Mouse (Mus musculus) liver, embryonic 11.5 days (tissue): Measurements from ENCODE around the gene Fam57b. TPM values are rescaled to one million over a fixed set of nuclear protein-coding genes. Genes with fewer than 3 reads are reported as not detected.

Source experiments
- ATAC-seq: fragments of 200-750 bp; cut with Nextera tagmentation; replicated peaks from 2 replicates; pipeline ENCODE4 v1.8.0; 2017; ENCODE audit warnings: moderate number of reproducible peaks, mild to moderate bottlenecking, moderate TSS enrichment, moderate library complexity; ENCODE audit not compliant: low FRiP score
- DNase-seq: peaks from one replicate; pipeline ENCODE4 v3.0.0-alpha.2; 2017; ENCODE audit warnings: low spot score
- H3K27ac ChIP-seq: fragments of 300-500 bp; sonication (generic); 2 replicates; pipeline ENCODE4 v1.5.1; 2014; ENCODE audit warnings: mild to moderate bottlenecking, low read depth, low read length, control low read depth
- H3K27me3 ChIP-seq: fragments of 300-500 bp; sonication (generic); replicated peaks from 2 replicates; pipeline ENCODE4 v1.6.1; 2014; ENCODE audit warnings: low read length, mixed read lengths; ENCODE audit not compliant: control insufficient read depth, insufficient read depth
- H3K36me3 ChIP-seq: fragments of 300-500 bp; sonication (generic); 2 replicates; pipeline ENCODE4 v1.6.1; 2014; ENCODE audit warnings: mild to moderate bottlenecking, low read length, moderate library complexity, mixed read lengths; ENCODE audit not compliant: control insufficient read depth, insufficient read depth
- H3K4me1 ChIP-seq: fragments of 300-500 bp; sonication (generic); replicated peaks from 2 replicates; pipeline ENCODE4 v1.6.1; 2014; ENCODE audit warnings: low read length, mixed read lengths; ENCODE audit not compliant: control insufficient read depth, insufficient read depth
- H3K4me2 ChIP-seq: fragments of 300-500 bp; sonication (generic); 2 replicates; pipeline ENCODE4 v1.6.1; 2014; ENCODE audit warnings: mild to moderate bottlenecking, control low read depth, moderate library complexity
- H3K4me3 ChIP-seq: fragments of 300-500 bp; sonication (generic); 2 replicates; pipeline ENCODE4 v1.5.1; 2014; ENCODE audit warnings: low read depth, low read length, control low read depth
- H3K9ac ChIP-seq: fragments of 300-500 bp; sonication (generic); 2 replicates; pipeline ENCODE4 v1.6.1; 2014; ENCODE audit warnings: low read depth, low read length, control low read depth
- H3K9me3 ChIP-seq: fragments of 300-500 bp; sonication (generic); 2 replicates; pipeline ENCODE4 v1.6.1; 2016; ENCODE audit warnings: low read length, inconsistent platforms, mixed read lengths; ENCODE audit not compliant: control insufficient read depth
- WGBS: fragments of 180-500 bp; shearing (Covaris S2); extraction: QIAGEN DNeasy Blood & Tissue Kit; methylation state at CpG from one replicate; pipeline ENCODE4 v1.1.7; 2014; 5-methylcytosine and 5-hydroxymethylcytosine counted together
- polyA plus RNA-seq: library from polyadenylated mRNA; unstranded; fragments of >200 nt; fragmentation: Nextera tagmentation; extraction: Ambion mirVana; gene quantifications from 2 replicates; pipeline ENCODE4 v1.2.1, GENCODE M21; 2014

The Fam57b gene
- polyA plus RNA-seq, 1 experiment from 2014 or later = not detected

GRCm38 (mm10) chr7:126781661-126782370, 15.7 kb upstream of the Fam57b start:
- ATAC-seq (no peak), DNase-seq (no peak)
- 0 out of 2 replicates have a peak overlapping the region, but pooled peaks have one; percentile 22 for H3K9ac ChIP-seq
- peaks cover 20% of the 10 kb centered on the region for H3K36me3 ChIP-seq
- H3K9me3 ChIP-seq = no peaks in the 10 kb centered on the region
- H3K27me3 ChIP-seq = no peaks in the 10 kb centered on the region
- H3K27ac ChIP-seq = peak overlapping the region; percentile 28
- peaks cover 29% of the 10 kb centered on the region for H3K4me1 ChIP-seq
- H3K4me2 ChIP-seq = peak overlapping the region; percentile 74
- H3K4me3 ChIP-seq = no peak overlapping the region; the same call in 1 of the 2 replicates
- 53% methylated on average over 11 of the region's 11 CpGs for WGBS

GRCm38 (mm10) chr7:126782693-126783092, 14.8 kb upstream of the Fam57b start:
- H3K4me2 ChIP-seq = no peak overlapping the region; the same call in 1 of the 2 replicates
- H3K36me3 ChIP-seq = peaks cover 28% of the 10 kb centered on the region
- peaks cover 21% of the 10 kb centered on the region for H3K4me1 ChIP-seq
- H3K27ac ChIP-seq = peak overlapping the region; percentile 28; the same call in 1 of the 2 replicates
- DNase-seq (no peak), ATAC-seq (no peak)
- H3K27me3 ChIP-seq = no peaks in the 10 kb centered on the region
- no peaks in the 10 kb centered on the region for H3K9me3 ChIP-seq
- H3K4me3 ChIP-seq = no peak overlapping the region
- H3K9ac ChIP-seq = no peak overlapping the region
- WGBS = 79% methylated on average over 13 of the region's 13 CpGs

GRCm38 (mm10) chr7:126784469-126784868, 13.0 kb upstream of the Fam57b start:
- Histone ChIP-seq H3K36me3 (peaks cover 44% of the 10 kb centered on the region), H3K4me3 (no peak overlapping the region), H3K27me3 (no peaks in the 10 kb centered on the region), H3K4me1 (peaks cover 20% of the 10 kb centered on the region), H3K9me3 (no peaks in the 10 kb centered on the region), H3K27ac (no peak overlapping the region), H3K4me2 (no peak overlapping the region), H3K9ac (no peak overlapping the region)
- 90% methylated on average over 7 of the region's 7 CpGs for WGBS
- ATAC-seq (no peak), DNase-seq (no peak)

DNA sequence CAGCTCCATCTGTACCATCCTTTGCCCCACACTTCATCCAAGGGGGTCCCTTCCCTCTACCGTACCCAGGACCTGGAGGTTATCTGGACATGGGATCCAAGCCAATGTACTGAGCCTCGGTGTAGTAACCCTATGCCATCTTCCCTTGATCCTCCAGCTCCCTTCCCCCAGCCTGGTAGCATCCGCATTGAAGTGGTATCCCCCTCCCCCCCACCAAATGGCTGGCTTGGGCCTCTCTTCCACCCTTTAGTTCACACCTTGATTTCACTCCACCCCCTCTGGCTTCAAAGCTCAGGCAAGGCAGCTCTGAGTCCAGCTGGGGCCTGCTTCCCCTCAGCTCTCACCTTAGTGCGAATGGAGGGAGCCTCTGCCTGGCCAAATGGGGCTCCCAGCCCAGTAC, 12.4 kb upstream of the Fam57b start:
- ATAC-seq = no peak

GRCm38 (mm10) chr7:126786142-126786541, 11.3 kb upstream of the Fam57b start:
- ATAC-seq = no peak
- no peak overlapping the region for H3K27ac ChIP-seq
- H3K9me3 ChIP-seq = no peaks in the 10 kb centered on the region
- H3K36me3 ChIP-seq = peaks cover 52% of the 10 kb centered on the region
- peaks cover 21% of the 10 kb centered on the region for H3K4me1 ChIP-seq
- H3K9ac ChIP-seq = no peak overlapping the region
- no peaks in the 10 kb centered on the region for H3K27me3 ChIP-seq
- H3K4me2 ChIP-seq = no peak overlapping the region
- WGBS = 90% methylated on average over 14 of the region's 14 CpGs
- DNase-seq = no peak
- no peak overlapping the region for H3K4me3 ChIP-seq

More for the DNA sequence above, 12.4 kb upstream of the Fam57b start:
- H3K9me3 ChIP-seq = no peaks in the 10 kb centered on the region
- WGBS = 74% methylated on average over 4 of the region's 4 CpGs
- H3K4me1 ChIP-seq = peaks cover 17% of the 10 kb centered on the region
- H3K27ac ChIP-seq = no peak overlapping the region
- peaks cover 49% of the 10 kb centered on the region for H3K36me3 ChIP-seq
- H3K9ac ChIP-seq = no peak overlapping the region
- no peak overlapping the region for H3K4me2 ChIP-seq
- H3K4me3 ChIP-seq = no peak overlapping the region
- H3K27me3 ChIP-seq = no peaks in the 10 kb centered on the region
- no peak for DNase-seq

GRCm38 (mm10) chr7:126789141-126789540, 8.3 kb upstream of the Fam57b start:
- no peaks in the 10 kb centered on the region for H3K27me3 ChIP-seq
- H3K27ac ChIP-seq = no peak overlapping the region
- H3K9ac ChIP-seq = no peak overlapping the region
- H3K36me3 ChIP-seq = peaks cover 53% of the 10 kb centered on the region
- WGBS = 85% methylated on average over 4 of the region's 4 CpGs
- H3K4me3 ChIP-seq = no peak overlapping the region
- ATAC-seq (no peak), DNase-seq (no peak)
- H3K4me2 ChIP-seq = no peak overlapping the region
- H3K9me3 ChIP-seq = no peaks in the 10 kb centered on the region
- H3K4me1 ChIP-seq = peaks cover 23% of the 10 kb centered on the region

- peaks cover 48% of the 10 kb centered on the region for H3K4me1 ChIP-seq
- ATAC-seq = peak; percentile 89
Observed at GRCm38 (mm10) chr7:126791851-126792720, 5.4 kb upstream of the Fam57b start, which contains the start of gene Ppp4c. Gene Ppp4c (minus strand): TSS chr7:126792496.

DNA sequence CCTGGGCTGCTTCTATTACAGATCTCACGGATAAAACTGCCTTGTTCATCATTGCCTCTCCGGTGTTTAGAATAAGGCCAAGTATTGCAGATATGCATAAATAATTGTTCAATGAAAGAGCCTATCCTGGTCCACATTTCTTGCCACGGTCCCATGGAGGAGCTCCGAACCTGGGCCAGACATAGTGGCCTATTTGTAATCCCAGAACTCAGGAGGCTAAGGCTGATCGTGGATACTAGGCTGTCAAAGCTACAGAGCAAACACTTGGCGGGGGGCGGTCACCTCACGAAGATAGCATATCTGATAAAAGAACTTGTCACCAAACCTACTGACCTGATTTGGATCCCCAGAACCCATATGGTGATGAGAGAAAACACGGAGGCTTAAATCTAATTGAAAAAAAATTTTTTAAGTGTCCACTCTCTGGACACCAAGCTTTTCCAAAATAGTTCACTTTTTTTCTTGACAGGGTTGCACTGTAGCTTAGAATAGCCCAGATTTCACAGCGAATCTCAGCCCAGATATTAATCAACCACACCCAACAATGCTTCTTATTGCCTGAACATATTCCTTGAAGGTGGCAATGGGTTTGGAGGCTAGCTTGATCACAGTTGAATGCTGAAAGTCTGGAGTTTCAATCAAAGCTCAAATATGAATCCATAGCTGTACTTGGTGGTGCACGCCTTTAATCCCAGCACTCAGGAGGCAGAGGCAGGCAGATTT, 4.6 kb upstream of the Fam57b start:
- H3K9ac ChIP-seq = peak overlapping the region; percentile 96
- 20% methylated on average over 11 of the region's 11 CpGs for WGBS
- H3K4me2 ChIP-seq = peak overlapping the region; percentile 73
- H3K9me3 ChIP-seq = no peaks in the 10 kb centered on the region
- ATAC-seq (no peak), DNase-seq (no peak)
- peak overlapping the region; percentile 96 for H3K27ac ChIP-seq
- no peaks in the 10 kb centered on the region for H3K27me3 ChIP-seq
- peak overlapping the region; percentile 97 for H3K4me3 ChIP-seq
- H3K4me1 ChIP-seq = peaks cover 55% of the 10 kb centered on the region
- peaks cover 52% of the 10 kb centered on the region for H3K36me3 ChIP-seq

More at GRCm38 (mm10) chr7:126791851-126792720, 5.4 kb upstream of the Fam57b start, which contains the start of gene Ppp4c:
- Histone ChIP-seq H3K27ac (peak within 1 kb of the TSS; percentile 96), H3K9ac (peak within 1 kb of the TSS; percentile 96), H3K4me3 (peak within 1 kb of the TSS; percentile 97), H3K9me3 (no peaks in the 10 kb centered on the region), H3K36me3 (peaks cover 53% of the 10 kb centered on the region), H3K27me3 (no peaks in the 10 kb centered on the region), H3K4me2 (peak within 1 kb of the TSS; percentile 73)
- WGBS = under 1% methylated on average over 79 of the region's 83 CpGs
- peak; percentile 98 for DNase-seq
